Mouse (Mus musculus): ENCODE measurements around the gene Cpeb3.

DNA sequence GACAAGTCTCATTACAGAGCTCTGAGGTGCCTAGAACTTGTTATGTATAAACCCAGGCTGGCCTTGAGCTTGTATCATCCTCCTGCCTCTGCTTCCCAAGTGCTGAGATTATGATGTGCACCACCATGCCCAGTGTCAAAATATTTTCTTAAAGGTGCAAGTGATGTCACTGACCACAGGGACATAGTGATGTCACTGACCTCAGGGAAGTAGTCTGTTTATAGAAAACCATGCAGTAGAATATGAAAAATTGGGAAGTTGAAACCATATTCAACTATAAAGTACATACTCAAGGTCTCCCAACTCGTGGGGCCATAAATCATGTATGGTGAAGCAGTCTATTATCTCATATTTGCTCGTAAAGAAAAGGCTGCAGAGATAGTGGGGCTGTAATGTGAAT is 71.3 kb downstream of the Cpeb3 start:
- no peak for TF ChIP-seq EP300 (IDR thresholded peaks at IDR 0.05; ENCODE audit: insufficient read depth, low read depth, low read length)
- TF ChIP-seq POLR2A (IDR thresholded peaks at IDR 0.05; ENCODE audit: insufficient read depth, low read length): no peak
- no peak for TF ChIP-seq CTCF (IDR thresholded peaks at IDR 0.05; ENCODE audit: low read depth, low read length)
